Comparison of ENCODE assay signal across 8 mouse cellular contexts in the genomic region with DNA sequence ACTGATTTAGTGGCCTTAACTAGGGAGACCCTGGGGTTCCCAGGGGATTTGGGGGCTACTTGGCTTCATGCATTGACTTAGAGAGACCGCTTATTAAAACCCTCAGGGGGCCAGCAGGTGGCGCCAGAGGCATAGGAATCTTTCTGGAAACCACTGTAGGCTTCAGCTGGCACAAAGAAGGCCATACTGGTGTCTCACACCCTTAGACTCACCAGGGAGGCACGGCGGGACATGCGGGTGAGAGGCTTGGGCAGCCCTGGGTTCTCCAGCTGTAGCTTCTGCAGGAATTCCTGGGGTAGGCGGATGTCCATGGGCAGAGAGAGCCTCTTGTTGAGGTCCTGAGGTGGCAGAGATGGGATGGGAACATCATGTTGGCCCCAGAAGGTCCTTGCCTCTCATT. TPM values are rescaled to one million over a fixed set of nuclear protein-coding genes. Genes with fewer than 3 reads are reported as not detected.
DNase-seq lines count a peak whose midpoint lies in the region; ATAC-seq and TF ChIP-seq lines count a peak whose summit lies in the region.

No protein-coding gene starts in this region.

- no peaks in the 10 kb centered on the region for H3K9me3 ChIP-seq in liver, embryonic 12.5 days (replicated peaks)
- no peaks in the 10 kb centered on the region for H3K9me3 ChIP-seq in kidney, embryonic 16.5 days (ENCODE audit: low read length)
- no peaks in the 10 kb centered on the region for H3K9me3 ChIP-seq in liver, embryonic 11.5 days (ENCODE audit: control insufficient read depth, low read length)
- H3K9me3 ChIP-seq in neural tube, embryonic 12.5 days, result no peaks in the 10 kb centered on the region

- no peak overlapping the region for H3K4me2 ChIP-seq in liver, embryonic 12.5 days
- H3K4me2 ChIP-seq in kidney, embryonic 16.5 days (replicated peaks; ENCODE audit: low read depth, low read length), result no peak overlapping the region
- no peak overlapping the region for H3K4me2 ChIP-seq in liver, embryonic 11.5 days
- no peak overlapping the region for H3K4me2 ChIP-seq in neural tube, embryonic 12.5 days (replicated peaks)

- peak; percentile 82 for TF ChIP-seq CTCF in cortical plate, adult 2 months (IDR thresholded peaks at IDR 0.05; ENCODE audit: extremely low read depth, insufficient read depth, low read length)
- peak; percentile 52 for TF ChIP-seq CTCF in testis, adult 2 months (IDR thresholded peaks at IDR 0.05; ENCODE audit: control insufficient read depth, insufficient read depth, insufficient replicate concordance, low read depth, low read length)

- no peaks in the 10 kb centered on the region for H3K36me3 ChIP-seq in liver, embryonic 12.5 days
- no peaks in the 10 kb centered on the region for H3K36me3 ChIP-seq in kidney, embryonic 16.5 days (ENCODE audit: insufficient read depth, low read length)
- no peaks in the 10 kb centered on the region for H3K36me3 ChIP-seq in liver, embryonic 11.5 days (ENCODE audit: control insufficient read depth, insufficient read depth, low read length)
- no peaks in the 10 kb centered on the region for H3K36me3 ChIP-seq in neural tube, embryonic 12.5 days
- no peaks in the 10 kb centered on the region for H3K36me3 ChIP-seq in testis, adult 2 months (ENCODE audit: control insufficient read depth, insufficient read depth, low read length)

- WGBS in liver, embryonic 12.5 days (ENCODE audit: insufficient replicate concordance), result 28% methylated on average over 6 of the region's 6 CpGs
- WGBS in kidney, embryonic 16.5 days, result 24% methylated on average over 6 of the region's 6 CpGs
- 26% methylated on average over 6 of the region's 6 CpGs for WGBS in liver, embryonic 11.5 days
- 30% methylated on average over 6 of the region's 6 CpGs for WGBS in neural tube, embryonic 12.5 days

- no peak for ATAC-seq in liver, embryonic 12.5 days
- peak; percentile 57; the same call in 1 of the 2 replicates for ATAC-seq in kidney, embryonic 16.5 days (ENCODE audit: low FRiP score, low TSS enrichment)
- no peak for ATAC-seq in liver, embryonic 11.5 days (replicated peaks; ENCODE audit: low FRiP score)
- ATAC-seq in neural tube, embryonic 12.5 days (ENCODE audit: low FRiP score, low read depth), result peak; percentile 42; the same call in 1 of the 2 replicates

- DNase-seq in liver, result peak; percentile 77
- DNase-seq in gastrocnemius, postnatal 36 days, result peak; percentile 78 to 83
- DNase-seq in liver, embryonic 11.5 days (ENCODE audit: low spot score), result peak; percentile 77

- no peaks in the 10 kb centered on the region for H3K27me3 ChIP-seq in liver, embryonic 12.5 days (replicated peaks)
- H3K27me3 ChIP-seq in kidney, embryonic 16.5 days (ENCODE audit: insufficient read depth, low read length), result no peaks in the 10 kb centered on the region
- H3K27me3 ChIP-seq in liver, embryonic 11.5 days (replicated peaks; ENCODE audit: control insufficient read depth, insufficient read depth, low read length), result no peaks in the 10 kb centered on the region
- no peaks in the 10 kb centered on the region for H3K27me3 ChIP-seq in neural tube, embryonic 12.5 days (replicated peaks)
- H3K27me3 ChIP-seq in testis, adult 2 months (ENCODE audit: control insufficient read depth, insufficient read depth, low read length), result no peaks in the 10 kb centered on the region

- H3K27ac ChIP-seq in liver, embryonic 12.5 days, result no peak overlapping the region
- no peak overlapping the region for H3K27ac ChIP-seq in cortical plate, adult 2 months (ENCODE audit: insufficient read depth, low read length)
- H3K27ac ChIP-seq in kidney, embryonic 16.5 days (ENCODE audit: low read length), result no peak overlapping the region
- H3K27ac ChIP-seq in liver, embryonic 11.5 days (ENCODE audit: low read depth, low read length), result no peak overlapping the region
- H3K27ac ChIP-seq in neural tube, embryonic 12.5 days, result no peak overlapping the region
- H3K27ac ChIP-seq in testis, adult 2 months (ENCODE audit: control insufficient read depth, insufficient read depth, low read depth, low read length), result no peak overlapping the region

- no peak for TF ChIP-seq POLR2A in cortical plate, adult 2 months (IDR thresholded peaks at IDR 0.05; ENCODE audit: extremely low read depth, insufficient read depth, low read length)
- no peak for TF ChIP-seq POLR2A in testis, adult 2 months (IDR thresholded peaks at IDR 0.05; ENCODE audit: control insufficient read depth, low read depth, low read length)

- intact Hi-C loops in gastrocnemius, postnatal 36 days (cut with DNase I), result loop anchor here (1.0 kb wide), 1 partner anchor 34 kb away; no protein-coding TSS in a partner anchor

- H3K4me1 ChIP-seq in liver, embryonic 12.5 days, result peaks cover 12% of the 10 kb centered on the region
- H3K4me1 ChIP-seq in cortical plate, adult 2 months (ENCODE audit: control insufficient read depth, insufficient read depth, low read length), result 0 out of 2 replicates have a peak, but pooled peaks cover 4% of the 10 kb centered on the region
- peaks cover 18% of the 10 kb centered on the region for H3K4me1 ChIP-seq in kidney, embryonic 16.5 days (ENCODE audit: insufficient read depth, low read length)
- H3K4me1 ChIP-seq in liver, embryonic 11.5 days (replicated peaks; ENCODE audit: control insufficient read depth, insufficient read depth, low read length), result peaks cover 6% of the 10 kb centered on the region
- peaks cover 17% of the 10 kb centered on the region for H3K4me1 ChIP-seq in neural tube, embryonic 12.5 days
- H3K4me1 ChIP-seq in testis, adult 2 months (ENCODE audit: control insufficient read depth, insufficient read depth, low read length), result peaks cover 4% of the 10 kb centered on the region

- no peak overlapping the region for H3K4me3 ChIP-seq in liver, embryonic 12.5 days
- no peak overlapping the region for H3K4me3 ChIP-seq in cortical plate, adult 2 months (ENCODE audit: insufficient read depth, low read length)
- no peak overlapping the region for H3K4me3 ChIP-seq in kidney, embryonic 16.5 days (ENCODE audit: low read length)
- no peak overlapping the region for H3K4me3 ChIP-seq in liver, embryonic 11.5 days (ENCODE audit: low read depth, low read length)
- no peak overlapping the region for H3K4me3 ChIP-seq in neural tube, embryonic 12.5 days
- H3K4me3 ChIP-seq in testis, adult 2 months (ENCODE audit: control insufficient read depth, low read depth, low read length), result no peak overlapping the region

- no peak overlapping the region for H3K9ac ChIP-seq in liver, embryonic 12.5 days
- H3K9ac ChIP-seq in kidney, embryonic 16.5 days (replicated peaks; ENCODE audit: low read length), result no peak overlapping the region
- H3K9ac ChIP-seq in liver, embryonic 11.5 days (ENCODE audit: low read depth, low read length), result no peak overlapping the region
- no peak overlapping the region for H3K9ac ChIP-seq in neural tube, embryonic 12.5 days

RNA-seq across cellular contexts. Expression of gene Cdk18, which starts 18.2 kb away (rescaled TPM):
- polyA plus RNA-seq in liver, embryonic 12.5 days (2016; fragmentation: Nextera tagmentation; extraction: Ambion mirVana), result 2.7 and 3.1 TPM in 2 replicates
- polyA plus RNA-seq in cortical plate, adult 2 months (2012; rRNA removed), result 24.9 and 30.0 TPM in 2 replicates
- total RNA-seq in gastrocnemius, postnatal 36 days (2021), result 1 to 10 TPM; 2.5 to 4.2 TPM
- 9.0 and 9.3 TPM in 2 replicates for polyA plus RNA-seq in kidney, embryonic 16.5 days (2015; fragmentation: Nextera tagmentation; extraction: Ambion mirVana)
- 4.1 and 4.4 TPM in 2 replicates for polyA plus RNA-seq in liver, embryonic 11.5 days (2014; fragmentation: Nextera tagmentation; extraction: Ambion mirVana)
- polyA plus RNA-seq in neural tube, embryonic 12.5 days (2016; fragmentation: Nextera tagmentation; extraction: Ambion mirVana), result 0.74 and 0.84 TPM in 2 replicates
- 24.9 and 27.1 TPM in 2 replicates for polyA plus RNA-seq in testis, adult 2 months (2012; rRNA removed)

RNA-seq across cellular contexts. Expression of gene Mfsd4a, which starts 53.4 kb away (rescaled TPM):
- polyA plus RNA-seq in liver, embryonic 12.5 days (2016; fragmentation: Nextera tagmentation; extraction: Ambion mirVana), result 8.2 and 8.5 TPM in 2 replicates
- 73.5 and 84.7 TPM in 2 replicates for polyA plus RNA-seq in cortical plate, adult 2 months (2012; rRNA removed)
- total RNA-seq in gastrocnemius, postnatal 36 days (2021), result 1 to 10 TPM; 3.7 to 3.9 TPM
- polyA plus RNA-seq in kidney, embryonic 16.5 days (2015; fragmentation: Nextera tagmentation; extraction: Ambion mirVana), result 17.5 and 18.5 TPM in 2 replicates
- polyA plus RNA-seq in liver, embryonic 11.5 days (2014; fragmentation: Nextera tagmentation; extraction: Ambion mirVana), result 9.9 and 10.8 TPM in 2 replicates
- 9.8 and 11.2 TPM in 2 replicates for polyA plus RNA-seq in neural tube, embryonic 12.5 days (2016; fragmentation: Nextera tagmentation; extraction: Ambion mirVana)
- polyA plus RNA-seq in testis, adult 2 months (2012; rRNA removed), result 0.10 and 0.31 TPM in 2 replicates

Comparison
In these comparisons a context has a peak if more than half of its experiments do, and no peak if none do; other contexts are left out.
1. ATAC-seq: peak in kidney, embryonic 16.5 days (single experiment) and neural tube, embryonic 12.5 days (single experiment); none in liver, embryonic 12.5 days (single experiment) and liver, embryonic 11.5 days (single experiment).
2. Peak in every context shown above with its lines, with median percentiles within 50 percentile points of each other: DNase-seq.